Mouse (Mus musculus) erythroblast, embryonic 14.5 days (primary cell): Measurements from ENCODE around the gene Olfr452. TPM values are rescaled to one million over a fixed set of nuclear protein-coding genes. Genes with fewer than 3 reads are reported as not detected.

ENCODE experiments used
- H3K27me3 ChIP-seq: 2 replicates; pipeline ENCODE4 v1.6.1; 2012; ENCODE audit warnings: inconsistent platforms; ENCODE audit not compliant: control insufficient read depth
- H3K36me3 ChIP-seq: 2 replicates; pipeline ENCODE4 v1.6.1; 2012; ENCODE audit warnings: mild to moderate bottlenecking, inconsistent platforms; ENCODE audit not compliant: control insufficient read depth
- H3K4me1 ChIP-seq: 2 replicates; pipeline ENCODE4 v1.6.1; 2012; ENCODE audit warnings: inconsistent platforms; ENCODE audit not compliant: control insufficient read depth
- H3K4me3 ChIP-seq: replicated peaks from 2 replicates; pipeline ENCODE3; 2012; ENCODE audit warnings: moderate library complexity, mild to moderate bottlenecking, inconsistent platforms
- H3K9me3 ChIP-seq: 2 replicates; pipeline ENCODE4 v1.6.1; 2012; ENCODE audit warnings: low read length, inconsistent platforms, mixed read lengths; ENCODE audit not compliant: control insufficient read depth
- GATA1 ChIP-seq: IDR thresholded peaks from 2 replicates; pipeline ENCODE4 v1.6.1; 2012; ENCODE audit warnings: low read length, inconsistent platforms, mixed read lengths
- TAL1 ChIP-seq: IDR thresholded peaks from 3 replicates; pipeline ENCODE4 v1.6.1; 2012; ENCODE audit warnings: low read length, inconsistent platforms, mixed read lengths
- polyA plus RNA-seq: library from polyadenylated mRNA; stranded (reverse); fragments of >175 nt; gene quantifications from 2 replicates; pipeline ENCODE4 v1.2.3, GENCODE M21; 2012

The Olfr452 gene
- not detected in 2 replicates for polyA plus RNA-seq

DNA sequence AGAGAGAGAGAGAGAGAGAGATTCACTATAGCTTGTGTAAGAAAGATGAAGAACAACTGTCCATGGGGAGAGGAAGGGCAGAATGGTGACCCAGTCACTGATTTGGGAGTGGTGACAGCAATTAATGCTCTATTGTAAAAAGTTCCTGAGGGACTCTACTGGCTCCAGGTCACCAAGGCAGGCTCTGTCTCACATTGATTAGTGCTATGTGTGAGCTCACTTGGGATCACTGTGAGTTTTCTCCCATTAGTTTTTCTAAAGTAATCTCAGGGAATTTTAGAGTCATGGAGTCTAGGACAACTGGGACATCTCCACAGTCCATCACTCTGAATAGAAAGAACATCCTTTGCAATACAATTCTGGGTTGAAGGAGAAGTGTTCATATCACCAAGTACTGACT is at the start of gene Olfr452:
TSS of gene Olfr452 (plus strand) at position 301 of the 400 bp plus-strand sequence.
- no peaks in the 10 kb centered on the region for H3K4me1 ChIP-seq
- H3K36me3 ChIP-seq = no peaks in the 10 kb centered on the region
- H3K9me3 ChIP-seq = peaks cover 3% of the 10 kb centered on the region; the same call in 1 of the 2 replicates
- TF ChIP-seq GATA1 (no peak), TAL1 (no peak)
- no peak within 1 kb of the TSS for H3K4me3 ChIP-seq
- H3K27me3 ChIP-seq = no peaks in the 10 kb centered on the region

DNA sequence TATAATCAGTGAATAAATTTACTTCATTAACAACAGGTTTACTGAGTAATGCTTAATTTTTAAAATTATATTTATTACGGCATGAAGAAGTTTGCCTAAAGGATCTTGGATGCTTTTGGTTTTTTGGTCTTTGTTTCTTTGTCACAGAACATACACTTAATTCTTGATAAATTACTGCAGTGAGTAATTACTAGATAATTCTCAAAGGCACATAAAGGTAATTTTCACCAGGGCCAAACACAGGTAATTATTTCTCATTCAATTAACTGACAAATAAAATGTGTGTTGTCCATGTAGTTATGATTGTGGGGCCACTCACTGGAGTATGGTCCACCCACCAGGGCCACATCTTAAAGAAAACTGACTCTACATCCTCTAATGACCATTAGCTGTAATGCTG is 45.8 kb upstream of the Olfr452 start, which contains the start of gene Olfr453:
TSS of gene Olfr453 (plus strand) at position 301 of the 400 bp plus-strand sequence.
- TF ChIP-seq GATA1 = no peak
- no peak for TF ChIP-seq TAL1
- Histone ChIP-seq H3K36me3 (no peaks in the 10 kb centered on the region), H3K4me3 (no peak within 1 kb of the TSS), H3K4me1 (no peaks in the 10 kb centered on the region), H3K9me3 (no peaks in the 10 kb centered on the region), H3K27me3 (no peaks in the 10 kb centered on the region)

DNA sequence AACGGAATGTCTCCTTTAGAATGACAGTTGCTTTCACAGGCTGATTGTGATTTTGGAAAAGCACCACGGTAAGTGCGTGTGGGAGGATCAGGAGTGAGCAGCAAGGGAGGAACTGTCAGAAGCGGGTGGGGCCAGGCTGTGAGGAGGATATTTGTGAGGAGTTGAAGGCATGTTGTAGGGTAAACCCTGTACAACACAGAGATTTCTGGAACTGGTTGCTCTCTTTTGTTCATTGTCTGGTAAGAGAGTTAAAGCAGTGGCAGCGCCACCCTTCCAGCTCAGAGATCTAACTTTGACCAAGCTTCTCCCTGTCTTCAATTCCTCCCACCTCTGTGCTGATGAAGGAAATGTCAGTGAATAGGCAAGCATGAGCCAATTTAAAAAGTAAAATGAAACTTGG is 42.6 kb upstream of the Olfr452 start:
- no peaks in the 10 kb centered on the region for H3K4me1 ChIP-seq
- H3K27me3 ChIP-seq = no peaks in the 10 kb centered on the region
- H3K9me3 ChIP-seq = no peaks in the 10 kb centered on the region
- TF ChIP-seq GATA1 (no peak), TAL1 (no peak)
- no peak overlapping the region for H3K4me3 ChIP-seq
- H3K36me3 ChIP-seq = no peaks in the 10 kb centered on the region

DNA sequence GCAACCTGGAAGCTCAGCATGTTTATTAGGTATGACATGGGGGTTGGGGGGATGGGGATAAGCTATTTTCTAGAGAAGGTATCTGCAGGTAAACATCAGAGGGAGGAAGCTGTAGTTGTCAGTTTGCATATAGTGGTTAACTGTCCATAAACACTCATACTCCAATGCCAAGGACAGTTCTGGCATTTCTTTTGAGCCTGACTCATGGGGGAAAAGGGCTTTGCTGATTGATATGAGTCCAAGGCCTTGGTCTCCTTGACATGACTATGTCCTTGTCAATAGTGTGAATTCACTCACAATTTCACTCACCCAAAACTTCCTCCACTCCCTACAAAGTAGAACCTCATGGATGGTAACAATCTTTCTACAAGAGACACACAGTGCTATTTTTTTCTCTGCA is 37.0 kb upstream of the Olfr452 start:
- Histone ChIP-seq H3K9me3 (no peaks in the 10 kb centered on the region), H3K27me3 (no peaks in the 10 kb centered on the region), H3K36me3 (no peaks in the 10 kb centered on the region), H3K4me3 (no peak overlapping the region), H3K4me1 (no peaks in the 10 kb centered on the region)
- TF ChIP-seq TAL1 (no peak), GATA1 (no peak)

DNA sequence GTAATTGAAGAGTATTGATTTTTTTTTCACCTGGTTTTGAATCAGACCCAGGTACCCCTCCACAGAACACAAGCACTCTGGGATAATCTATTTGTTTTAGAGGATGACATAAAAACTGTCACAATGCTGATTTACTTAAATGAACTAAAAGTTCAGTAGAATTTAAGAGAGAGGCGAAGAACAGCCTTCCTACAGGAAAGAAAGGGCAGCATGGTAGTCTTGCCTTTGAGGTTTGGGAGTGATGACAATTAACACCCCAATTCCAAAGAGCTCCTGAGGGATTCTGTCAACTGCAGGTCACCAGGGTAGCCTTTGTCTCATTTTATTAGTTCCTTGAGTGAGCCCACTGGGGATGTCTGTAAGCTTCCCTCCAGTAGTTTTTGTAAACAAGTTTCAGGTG is 28.8 kb upstream of the Olfr452 start, which contains the start of gene Olfr38:
TSS of gene Olfr38 (plus strand) at position 301 of the 400 bp plus-strand sequence.
- TF ChIP-seq GATA1 (no peak), TAL1 (no peak)

DNA sequence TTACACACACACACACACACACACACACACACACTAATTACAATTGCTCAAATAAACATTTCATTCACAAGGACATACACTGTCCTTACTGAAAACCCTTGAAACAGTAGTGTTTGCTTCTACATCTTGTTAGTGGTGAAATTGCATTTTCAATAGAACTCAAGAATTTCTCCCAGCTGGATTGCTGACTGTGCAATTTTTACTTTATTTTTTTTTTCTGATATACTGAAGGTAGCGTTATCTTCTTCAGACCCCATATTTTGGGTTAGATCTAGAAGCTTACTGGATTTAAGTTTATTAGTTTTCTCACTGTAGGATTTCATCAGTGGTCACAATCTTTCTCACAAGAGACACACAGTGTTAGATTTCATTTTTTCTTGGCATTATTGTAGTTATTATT is 7.8 kb upstream of the Olfr452 start:
- Histone ChIP-seq H3K4me1 (no peaks in the 10 kb centered on the region), H3K9me3 (peaks cover 4% of the 10 kb centered on the region; the same call in 1 of the 2 replicates), H3K4me3 (no peak overlapping the region), H3K27me3 (no peaks in the 10 kb centered on the region), H3K36me3 (no peaks in the 10 kb centered on the region)
- TF ChIP-seq GATA1 (no peak), TAL1 (no peak)

More for the DNA sequence above, 28.8 kb upstream of the Olfr452 start, which contains the start of gene Olfr38:
- Histone ChIP-seq H3K9me3 (no peaks in the 10 kb centered on the region), H3K36me3 (no peaks in the 10 kb centered on the region), H3K4me3 (no peak within 1 kb of the TSS), H3K4me1 (no peaks in the 10 kb centered on the region), H3K27me3 (no peaks in the 10 kb centered on the region)

DNA sequence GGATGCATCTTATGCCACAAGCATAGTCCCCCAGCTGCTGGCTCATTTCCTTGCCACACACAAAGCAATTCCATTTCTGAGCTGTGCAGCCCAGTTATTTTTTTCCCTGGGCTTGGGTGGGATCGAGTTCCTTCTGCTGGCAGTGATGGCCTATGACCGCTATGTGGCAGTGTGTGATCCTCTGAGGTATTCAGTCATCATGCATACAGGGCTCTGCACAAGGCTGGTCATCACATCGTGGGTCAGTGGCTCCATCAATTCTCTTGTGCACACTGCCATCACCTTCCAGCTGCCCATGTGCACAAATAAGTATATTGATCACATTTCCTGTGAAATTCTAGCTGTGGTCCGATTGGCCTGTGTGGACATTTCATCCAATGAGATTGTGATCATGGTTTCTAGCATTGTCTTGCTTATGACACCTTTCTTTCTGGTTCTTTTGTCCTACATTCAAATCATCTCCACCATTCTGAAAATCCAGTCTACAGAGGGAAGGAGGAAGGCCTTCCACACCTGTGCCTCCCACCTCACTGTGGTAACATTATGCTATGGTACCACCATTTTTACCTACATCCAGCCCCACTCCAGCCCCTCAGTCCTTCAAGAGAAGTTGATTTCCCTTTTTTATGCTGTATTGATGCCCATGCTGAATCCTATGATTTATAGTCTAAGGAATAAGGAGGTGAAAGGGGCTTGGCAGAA is 5.5 kb downstream of the Olfr452 start:
- no peaks in the 10 kb centered on the region for H3K4me1 ChIP-seq
- H3K4me3 ChIP-seq = no peak overlapping the region
- H3K36me3 ChIP-seq = no peaks in the 10 kb centered on the region
- H3K9me3 ChIP-seq = no peaks in the 10 kb centered on the region
- no peaks in the 10 kb centered on the region for H3K27me3 ChIP-seq
- TF ChIP-seq GATA1 = no peak
- no peak for TF ChIP-seq TAL1

DNA sequence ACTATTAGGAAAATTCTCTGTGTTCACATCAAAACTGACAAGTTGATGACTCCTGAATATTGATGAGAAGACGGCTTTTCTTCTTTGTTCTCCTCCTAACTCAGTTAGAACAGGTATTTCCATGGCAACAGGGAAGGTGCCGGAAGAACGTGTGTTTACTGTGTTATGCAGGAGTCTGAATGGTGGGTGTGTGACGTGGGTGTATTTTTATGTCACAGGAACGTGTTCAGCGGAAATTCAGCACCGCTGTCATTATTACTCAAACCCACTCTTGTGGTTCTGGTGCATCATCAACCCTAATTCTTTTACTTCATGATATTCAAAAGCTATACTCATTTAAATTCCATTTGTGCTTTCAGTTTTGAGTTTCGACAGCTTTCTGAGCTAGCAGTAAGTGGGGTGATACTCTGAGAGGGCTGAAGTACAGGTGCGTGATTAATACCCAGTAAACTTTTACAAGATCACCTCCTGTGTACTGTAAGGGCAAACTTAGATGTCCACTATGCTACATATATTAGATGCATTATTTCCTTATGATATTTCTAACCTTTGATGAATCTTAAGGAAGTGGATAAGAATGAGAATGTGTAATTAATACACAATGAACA is 6.2 kb downstream of the Olfr452 start:
- H3K9me3 ChIP-seq = 0 out of 2 replicates have a peak, but pooled peaks cover under 1% of the 10 kb centered on the region
- H3K4me3 ChIP-seq = no peak overlapping the region
- H3K36me3 ChIP-seq = no peaks in the 10 kb centered on the region
- no peaks in the 10 kb centered on the region for H3K4me1 ChIP-seq
- H3K27me3 ChIP-seq = no peaks in the 10 kb centered on the region
- TF ChIP-seq GATA1 (no peak), TAL1 (no peak)

DNA sequence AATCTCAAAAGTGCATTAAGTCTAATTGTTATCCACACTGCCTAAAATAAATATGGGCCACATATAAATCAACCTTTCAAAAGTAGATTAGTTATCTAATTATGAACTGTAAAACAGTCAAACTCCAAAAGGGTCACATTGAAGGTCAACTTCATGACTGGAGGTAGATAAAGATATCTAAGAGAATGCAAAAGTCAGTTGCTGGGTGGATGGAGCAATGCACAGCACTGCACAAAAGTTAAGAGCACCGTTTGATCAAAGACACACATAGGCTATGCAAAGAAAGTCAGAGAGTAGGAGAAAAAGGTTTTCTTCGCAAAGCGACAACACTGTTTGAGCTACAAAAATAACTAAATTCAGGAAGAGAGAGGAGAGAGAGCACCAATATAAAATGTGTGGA is 10.1 kb downstream of the Olfr452 start:
- H3K4me1 ChIP-seq = no peaks in the 10 kb centered on the region
- TF ChIP-seq TAL1 (no peak), GATA1 (no peak)
- peaks cover 3% of the 10 kb centered on the region; the same call in 1 of the 2 replicates for H3K9me3 ChIP-seq
- no peaks in the 10 kb centered on the region for H3K36me3 ChIP-seq
- H3K27me3 ChIP-seq = no peaks in the 10 kb centered on the region
- H3K4me3 ChIP-seq = no peak overlapping the region
